Mouse (Mus musculus): ENCODE data around the gene Gpsm3. TPM values are rescaled to one million over a fixed set of nuclear protein-coding genes. Genes with fewer than 3 reads are reported as not detected.

The Gpsm3 gene
- polyA plus RNA-seq, 1 experiment from 2014 or later = 7.5 TPM

- 91% methylated on average over 5 of the region's 8 CpGs for WGBS
- no peaks in the 10 kb centered on the region for H3K36me3 ChIP-seq (ENCODE audit: control insufficient read depth, insufficient read depth, low read length)
- H3K9ac ChIP-seq (ENCODE audit: low read depth, low read length) = no peak overlapping the region
- DNase-seq (ENCODE audit: low spot score) = no peak
- no peak overlapping the region for H3K4me2 ChIP-seq (ENCODE audit: low read depth, low read length)
- no peaks in the 10 kb centered on the region for H3K9me3 ChIP-seq (ENCODE audit: control insufficient read depth, low read length)
- no peak for ATAC-seq (ENCODE audit: low read depth)
- no peaks in the 10 kb centered on the region for H3K27me3 ChIP-seq (replicated peaks; ENCODE audit: control insufficient read depth, insufficient read depth, low read length)
- no peak overlapping the region for H3K27ac ChIP-seq (replicated peaks; ENCODE audit: low read depth, low read length)
- peaks cover 28% of the 10 kb centered on the region for H3K4me1 ChIP-seq (ENCODE audit: control insufficient read depth, insufficient read depth, low read length)
- H3K4me3 ChIP-seq (ENCODE audit: low read depth, low read length) = no peak overlapping the region
Observed at GRCm38 (mm10) chr17:34585121-34585520, 4.5 kb upstream of the Gpsm3 start.

DNA sequence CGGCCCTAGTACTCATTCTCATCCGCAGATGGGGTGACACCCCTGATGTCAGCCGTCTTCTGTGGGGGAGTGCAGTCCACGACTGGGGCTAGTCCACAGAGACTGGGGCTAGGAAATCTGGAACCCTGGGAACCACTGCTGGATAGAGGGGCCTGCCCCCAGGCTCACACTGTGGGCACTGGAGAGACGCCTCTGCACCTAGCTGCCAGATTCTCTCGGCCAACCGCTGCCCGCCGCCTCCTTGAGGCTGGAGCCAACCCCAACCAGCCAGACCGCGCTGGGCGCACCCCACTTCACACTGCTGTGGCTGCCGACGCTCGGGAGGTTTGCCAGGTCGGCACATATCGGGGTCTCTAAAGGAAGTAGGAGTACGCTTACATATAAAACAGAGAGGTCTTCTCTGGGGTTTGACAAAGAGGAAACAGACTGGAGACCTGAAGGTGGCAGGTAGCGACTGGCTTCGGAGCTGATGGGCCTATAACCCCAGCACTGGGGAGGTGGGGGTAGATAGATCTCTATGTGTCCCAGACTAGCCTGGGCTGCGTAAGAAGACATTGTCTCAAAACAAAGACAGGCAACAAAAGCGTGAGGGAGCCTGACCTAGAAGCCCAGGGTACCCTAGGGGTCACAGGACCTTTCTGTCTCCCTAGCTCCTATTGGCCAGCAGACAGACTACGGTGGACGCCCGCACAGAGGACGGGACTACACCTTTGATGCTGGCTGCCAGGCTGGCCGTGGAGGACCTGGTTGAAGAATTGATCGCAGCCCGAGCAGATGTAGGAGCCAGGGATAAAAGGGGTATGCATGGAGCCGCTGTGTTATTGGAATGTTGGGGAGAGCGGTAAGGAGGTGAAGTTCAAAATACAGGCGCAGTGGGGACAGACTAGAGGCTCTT, 3.5 kb upstream of the Gpsm3 start:
- Histone ChIP-seq H3K9me3 (ENCODE audit: control insufficient read depth, low read length) (no peaks in the 10 kb centered on the region), H3K27me3 (replicated peaks; ENCODE audit: control insufficient read depth, insufficient read depth, low read length) (no peaks in the 10 kb centered on the region), H3K4me2 (ENCODE audit: low read depth, low read length) (peak overlapping the region; percentile 99), H3K27ac (replicated peaks; ENCODE audit: low read depth, low read length) (peak overlapping the region; percentile 97), H3K4me1 (ENCODE audit: control insufficient read depth, insufficient read depth, low read length) (peaks cover 37% of the 10 kb centered on the region), H3K36me3 (ENCODE audit: control insufficient read depth, insufficient read depth, low read length) (no peaks in the 10 kb centered on the region), H3K4me3 (ENCODE audit: low read depth, low read length) (peak overlapping the region; percentile 80), H3K9ac (ENCODE audit: low read depth, low read length) (peak overlapping the region; percentile 96)
- no peak for DNase-seq (ENCODE audit: low spot score)
- no peak for ATAC-seq (ENCODE audit: low read depth)
- WGBS = 27% methylated on average over 32 of the region's 32 CpGs

DNA sequence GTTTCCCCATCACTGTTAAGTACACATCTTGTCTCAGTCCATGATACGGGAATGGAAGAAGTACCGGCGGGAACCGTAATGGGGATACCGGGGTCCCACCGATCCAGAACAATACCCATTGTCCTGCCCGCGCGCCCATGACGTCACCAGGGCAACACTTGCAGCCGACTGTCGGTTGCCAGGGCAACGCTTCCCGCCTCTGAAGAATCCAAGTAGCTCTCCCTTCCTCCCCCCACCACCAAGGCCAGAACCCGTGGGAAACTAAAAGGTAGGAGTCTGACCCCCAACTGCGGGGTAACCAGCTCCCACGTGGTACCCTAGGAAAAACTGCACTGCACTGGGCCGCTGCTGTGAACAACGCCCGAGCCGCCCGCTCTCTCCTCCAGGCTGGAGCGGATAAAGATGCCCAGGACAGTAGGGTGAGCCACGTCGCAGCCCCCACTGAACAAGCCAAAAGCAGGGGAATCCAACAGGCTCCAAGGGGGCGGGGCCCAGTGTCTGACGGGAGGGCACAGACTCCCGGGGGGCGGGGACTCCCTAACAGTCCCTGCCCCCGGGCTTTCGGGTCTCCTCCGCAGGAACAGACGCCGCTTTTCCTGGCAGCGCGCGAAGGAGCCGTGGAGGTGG, 2.7 kb upstream of the Gpsm3 start:
- Histone ChIP-seq H3K36me3 (ENCODE audit: control insufficient read depth, insufficient read depth, low read length) (no peaks in the 10 kb centered on the region), H3K9ac (ENCODE audit: low read depth, low read length) (peak overlapping the region; percentile 96), H3K4me1 (ENCODE audit: control insufficient read depth, insufficient read depth, low read length) (peaks cover 42% of the 10 kb centered on the region), H3K27ac (replicated peaks; ENCODE audit: low read depth, low read length) (peak overlapping the region; percentile 97), H3K27me3 (replicated peaks; ENCODE audit: control insufficient read depth, insufficient read depth, low read length) (no peaks in the 10 kb centered on the region), H3K4me3 (ENCODE audit: low read depth, low read length) (peak overlapping the region; percentile 80), H3K4me2 (ENCODE audit: low read depth, low read length) (peak overlapping the region; percentile 99), H3K9me3 (ENCODE audit: control insufficient read depth, low read length) (no peaks in the 10 kb centered on the region)
- under 1% methylated on average over 24 of the region's 38 CpGs for WGBS
- ATAC-seq (ENCODE audit: low read depth) = peak; percentile 82
- DNase-seq (ENCODE audit: low spot score) = peak; percentile 97

DNA sequence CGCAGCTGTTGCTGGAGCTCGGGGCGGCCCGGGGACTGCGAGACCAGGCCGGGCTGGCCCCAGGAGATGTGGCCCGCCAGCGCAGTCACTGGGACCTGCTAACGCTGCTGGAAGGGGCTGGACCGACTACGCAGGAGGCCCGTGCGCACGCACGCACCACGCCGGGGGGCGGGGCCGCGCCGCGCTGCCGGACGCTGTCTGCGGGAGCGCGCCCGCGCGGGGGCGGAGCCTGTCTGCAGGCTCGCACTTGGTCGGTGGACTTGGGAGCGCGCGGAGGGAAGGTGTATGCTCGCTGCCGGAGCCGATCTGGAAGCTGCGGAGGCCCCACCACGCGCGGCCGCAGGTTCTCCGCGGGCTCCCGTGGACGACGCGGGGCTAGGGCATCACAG, 2.2 kb upstream of the Gpsm3 start:
- H3K36me3 ChIP-seq (ENCODE audit: control insufficient read depth, insufficient read depth, low read length) = no peaks in the 10 kb centered on the region
- peak overlapping the region; percentile 99 for H3K4me2 ChIP-seq (ENCODE audit: low read depth, low read length)
- DNase-seq (ENCODE audit: low spot score) (peak; percentile 97), ATAC-seq (ENCODE audit: low read depth) (peak; percentile 90)
- H3K27me3 ChIP-seq (replicated peaks; ENCODE audit: control insufficient read depth, insufficient read depth, low read length) = no peaks in the 10 kb centered on the region
- peak overlapping the region; percentile 96 for H3K9ac ChIP-seq (ENCODE audit: low read depth, low read length)
- H3K4me3 ChIP-seq (ENCODE audit: low read depth, low read length) = peak overlapping the region; percentile 80
- peak overlapping the region; percentile 97 for H3K27ac ChIP-seq (replicated peaks; ENCODE audit: low read depth, low read length)
- H3K9me3 ChIP-seq (ENCODE audit: control insufficient read depth, low read length) = no peaks in the 10 kb centered on the region
- H3K4me1 ChIP-seq (ENCODE audit: control insufficient read depth, insufficient read depth, low read length) = peaks cover 42% of the 10 kb centered on the region
- WGBS = 0% methylated on average over 1 of the region's 50 CpGs

GRCm38 (mm10) chr17:34587814-34588213, 1.8 kb upstream of the Gpsm3 start:
- peak overlapping the region; percentile 80 for H3K4me3 ChIP-seq (ENCODE audit: low read depth, low read length)
- no peaks in the 10 kb centered on the region for H3K9me3 ChIP-seq (ENCODE audit: control insufficient read depth, low read length)
- peak overlapping the region; percentile 99 for H3K4me2 ChIP-seq (ENCODE audit: low read depth, low read length)
- ATAC-seq (ENCODE audit: low read depth) = no peak
- peak overlapping the region; percentile 97 for H3K27ac ChIP-seq (replicated peaks; ENCODE audit: low read depth, low read length)
- H3K27me3 ChIP-seq (replicated peaks; ENCODE audit: control insufficient read depth, insufficient read depth, low read length) = no peaks in the 10 kb centered on the region
- H3K36me3 ChIP-seq (ENCODE audit: control insufficient read depth, insufficient read depth, low read length) = no peaks in the 10 kb centered on the region
- WGBS = 4% methylated on average over 19 of the region's 19 CpGs
- H3K9ac ChIP-seq (ENCODE audit: low read depth, low read length) = peak overlapping the region; percentile 96
- H3K4me1 ChIP-seq (ENCODE audit: control insufficient read depth, insufficient read depth, low read length) = peaks cover 42% of the 10 kb centered on the region
- no peak for DNase-seq (ENCODE audit: low spot score)

DNA sequence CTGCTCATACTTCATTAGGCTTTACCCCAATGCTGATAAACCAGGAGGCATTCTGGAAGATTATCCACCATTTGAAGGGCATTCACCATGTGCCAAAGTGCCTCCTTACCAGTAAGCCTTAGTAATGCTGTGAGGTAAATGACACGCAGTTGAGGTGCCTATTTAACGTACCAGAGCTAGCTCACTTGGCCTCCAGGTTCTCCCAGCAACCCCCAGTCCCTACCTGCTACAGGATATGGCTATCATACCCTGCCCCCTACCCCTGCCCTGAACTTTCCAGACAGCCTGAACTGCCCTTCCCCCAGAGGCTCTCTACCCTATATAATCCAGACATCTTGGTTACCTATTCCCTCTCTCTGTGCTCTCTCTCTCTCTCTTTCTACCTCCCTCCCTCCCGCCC, 839 bp upstream of the Gpsm3 start:
- no peaks in the 10 kb centered on the region for H3K27me3 ChIP-seq (replicated peaks; ENCODE audit: control insufficient read depth, insufficient read depth, low read length)
- no peak for ATAC-seq (ENCODE audit: low read depth)
- no peaks in the 10 kb centered on the region; the same call in 1 of the 2 replicates for H3K36me3 ChIP-seq (ENCODE audit: control insufficient read depth, insufficient read depth, low read length)
- peak overlapping the region; percentile 80; the same call in 1 of the 2 replicates for H3K4me3 ChIP-seq (ENCODE audit: low read depth, low read length)
- H3K4me1 ChIP-seq (ENCODE audit: control insufficient read depth, insufficient read depth, low read length) = peaks cover 42% of the 10 kb centered on the region
- 56% methylated on average over 3 of the region's 3 CpGs for WGBS
- H3K4me2 ChIP-seq (ENCODE audit: low read depth, low read length) = no peak overlapping the region
- H3K9ac ChIP-seq (ENCODE audit: low read depth, low read length) = no peak overlapping the region
- no peaks in the 10 kb centered on the region for H3K9me3 ChIP-seq (ENCODE audit: control insufficient read depth, low read length)
- H3K27ac ChIP-seq (replicated peaks; ENCODE audit: low read depth, low read length) = no peak overlapping the region
- DNase-seq (ENCODE audit: low spot score) = no peak

- Histone ChIP-seq H3K4me2 (ENCODE audit: low read depth, low read length) (peak overlapping the region; percentile 67; the same call in 1 of the 2 replicates), H3K27ac (replicated peaks; ENCODE audit: low read depth, low read length) (no peak overlapping the region), H3K27me3 (replicated peaks; ENCODE audit: control insufficient read depth, insufficient read depth, low read length) (no peaks in the 10 kb centered on the region), H3K9ac (ENCODE audit: low read depth, low read length) (no peak overlapping the region), H3K36me3 (ENCODE audit: control insufficient read depth, insufficient read depth, low read length) (peaks cover 3% of the 10 kb centered on the region), H3K4me1 (ENCODE audit: control insufficient read depth, insufficient read depth, low read length) (peaks cover 47% of the 10 kb centered on the region), H3K9me3 (ENCODE audit: control insufficient read depth, low read length) (no peaks in the 10 kb centered on the region), H3K4me3 (ENCODE audit: low read depth, low read length) (no peak overlapping the region)
- DNase-seq (ENCODE audit: low spot score) = no peak
- WGBS = 36% methylated on average over 7 of the region's 7 CpGs
- ATAC-seq (ENCODE audit: low read depth) = no peak
Observed at GRCm38 (mm10) chr17:34589206-34589605, 400 bp upstream of the Gpsm3 start.

GRCm38 (mm10) chr17:34590154-34590987, 765 bp downstream of the Gpsm3 start:
- Histone ChIP-seq H3K27ac (replicated peaks; ENCODE audit: low read depth, low read length) (peak overlapping the region; percentile 99; the same call in 1 of the 2 replicates), H3K4me3 (ENCODE audit: low read depth, low read length) (no peak overlapping the region), H3K4me2 (ENCODE audit: low read depth, low read length) (peak overlapping the region; percentile 67), H3K4me1 (ENCODE audit: control insufficient read depth, insufficient read depth, low read length) (peaks cover 53% of the 10 kb centered on the region), H3K27me3 (replicated peaks; ENCODE audit: control insufficient read depth, insufficient read depth, low read length) (no peaks in the 10 kb centered on the region), H3K36me3 (ENCODE audit: control insufficient read depth, insufficient read depth, low read length) (peaks cover 15% of the 10 kb centered on the region), H3K9ac (ENCODE audit: low read depth, low read length) (0 out of 2 replicates have a peak overlapping the region, but pooled peaks have one; percentile 98), H3K9me3 (ENCODE audit: control insufficient read depth, low read length) (no peaks in the 10 kb centered on the region)
- DNase-seq (ENCODE audit: low spot score) (no peak), ATAC-seq (ENCODE audit: low read depth) (no peak)
- 59% methylated on average over 15 of the region's 15 CpGs for WGBS

Data from embryonic facial prominence, embryonic 14.5 days (tissue).